Mouse (Mus musculus) ES-Bruce4 (cell line): ENCODE measurements at regions not wholly inside any gene's neighbourhood (a gene's known extent, or its start where the extent isn't known, plus 50 kb on each side); places are given as distances from the start of the nearest gene placed in this dataset.

ENCODE experiments used
- H3K27ac ChIP-seq: 2 replicates; pipeline ENCODE4 v1.5.1; 2012; ENCODE audit warnings: low read length, inconsistent platforms; ENCODE audit not compliant: insufficient read depth
- H3K27me3 ChIP-seq: 2 replicates; pipeline ENCODE4 v1.6.1; 2012; ENCODE audit warnings: mild to moderate bottlenecking, low read length, inconsistent platforms; ENCODE audit not compliant: control insufficient read depth, poor library complexity, insufficient read depth, severe bottlenecking
- H3K36me3 ChIP-seq: 2 replicates; pipeline ENCODE4 v1.6.1; 2012; ENCODE audit warnings: inconsistent platforms, mild to moderate bottlenecking, low read length, moderate library complexity; ENCODE audit not compliant: control insufficient read depth, poor library complexity, insufficient read depth, severe bottlenecking
- H3K4me1 ChIP-seq: one replicate; pipeline ENCODE4 v1.8.1; 2011; ENCODE audit warnings: low read length; ENCODE audit not compliant: control insufficient read depth, insufficient read depth
- H3K4me3 ChIP-seq: 2 replicates; pipeline ENCODE4 v1.5.1; 2011; ENCODE audit warnings: low read depth, mild to moderate bottlenecking, low read length
- H3K9ac ChIP-seq: 2 replicates; pipeline ENCODE4 v1.6.1; 2012; ENCODE audit warnings: low read depth, mild to moderate bottlenecking, inconsistent platforms; ENCODE audit not compliant: poor library complexity, severe bottlenecking
- H3K9me3 ChIP-seq: replicated peaks from 2 replicates; pipeline ENCODE4 v1.6.1; 2012; ENCODE audit warnings: mild to moderate bottlenecking, low read length, inconsistent platforms; ENCODE audit not compliant: control insufficient read depth, poor library complexity, insufficient read depth, severe bottlenecking
- CTCF ChIP-seq: IDR thresholded peaks from one replicate; pipeline ENCODE4 v1.8.1; 2011; ENCODE audit warnings: low read depth, low read length
- EP300 ChIP-seq: IDR thresholded peaks from 2 replicates; pipeline ENCODE4 v1.6.1; 2011; ENCODE audit warnings: low read depth, low read length; ENCODE audit not compliant: insufficient read depth
- POLR2A ChIP-seq: IDR thresholded peaks from one replicate; pipeline ENCODE4 v1.8.1; 2011; ENCODE audit warnings: low read length; ENCODE audit not compliant: insufficient read depth

DNA sequence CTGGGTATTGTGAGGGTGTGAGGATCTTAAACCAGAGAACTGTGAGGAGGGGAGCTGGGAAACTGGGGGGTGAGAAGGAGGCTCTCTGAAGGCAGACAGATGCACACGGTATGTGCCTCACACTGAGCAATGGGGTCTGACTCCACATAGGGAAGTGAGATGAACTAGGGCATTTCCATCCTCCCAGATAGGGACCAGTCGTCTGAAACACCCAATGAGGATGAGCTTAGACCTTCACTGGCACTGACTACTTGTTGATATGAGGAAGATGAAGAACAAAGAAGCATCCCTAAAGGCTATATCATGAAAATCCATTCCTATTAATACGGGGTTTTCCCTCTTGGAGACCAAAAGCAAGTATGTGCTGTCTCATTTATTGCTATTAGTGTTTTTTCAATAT, 115.3 kb downstream of the Cxcl12 start:
- Histone ChIP-seq H3K9me3 (no peaks in the 10 kb centered on the region), H3K9ac (no peak overlapping the region), H3K4me1 (no peaks in the 10 kb centered on the region), H3K36me3 (no peaks in the 10 kb centered on the region), H3K4me3 (no peak overlapping the region), H3K27me3 (no peaks in the 10 kb centered on the region), H3K27ac (no peak overlapping the region)
- TF ChIP-seq POLR2A (no peak), EP300 (no peak), CTCF (no peak)

DNA sequence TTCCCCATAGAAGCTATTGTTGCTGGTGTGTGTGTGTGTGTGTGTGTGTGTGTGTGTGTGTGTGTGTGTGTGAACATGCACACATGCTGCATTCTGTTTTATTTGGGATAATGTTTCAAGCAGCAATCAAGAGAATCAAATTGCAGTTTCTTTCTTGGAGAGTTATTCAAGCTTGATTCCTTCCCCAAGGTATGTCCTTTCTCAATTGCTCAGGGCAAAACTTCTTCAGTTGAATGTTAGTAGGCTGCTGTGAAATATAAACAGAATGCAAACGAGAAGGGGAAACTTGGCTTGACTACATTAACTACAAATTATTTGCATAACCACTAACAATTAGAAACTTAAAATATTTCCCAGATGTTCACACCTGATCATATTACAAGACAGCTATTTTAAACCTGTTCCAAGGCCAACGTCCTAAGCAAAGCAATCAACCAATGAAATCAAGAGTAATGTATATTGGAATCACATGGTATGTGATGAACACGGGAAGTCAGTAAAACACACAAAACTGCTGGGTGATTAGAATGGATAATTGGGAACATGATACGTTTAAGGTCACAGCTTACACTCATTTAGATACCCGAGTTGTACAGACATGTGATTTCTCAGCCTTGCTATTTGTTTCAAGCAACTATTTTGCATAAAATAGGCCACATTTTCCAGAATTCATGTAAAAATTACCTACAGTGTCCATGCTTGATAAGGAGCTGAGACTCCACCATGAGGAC, 116.2 kb downstream of the Cxcl12 start:
- no peaks in the 10 kb centered on the region for H3K27me3 ChIP-seq
- no peak overlapping the region for H3K4me3 ChIP-seq
- H3K27ac ChIP-seq, result no peak overlapping the region
- no peak overlapping the region for H3K9ac ChIP-seq
- no peaks in the 10 kb centered on the region for H3K36me3 ChIP-seq
- TF ChIP-seq POLR2A, result no peak
- no peaks in the 10 kb centered on the region for H3K4me1 ChIP-seq
- H3K9me3 ChIP-seq, result no peaks in the 10 kb centered on the region

DNA sequence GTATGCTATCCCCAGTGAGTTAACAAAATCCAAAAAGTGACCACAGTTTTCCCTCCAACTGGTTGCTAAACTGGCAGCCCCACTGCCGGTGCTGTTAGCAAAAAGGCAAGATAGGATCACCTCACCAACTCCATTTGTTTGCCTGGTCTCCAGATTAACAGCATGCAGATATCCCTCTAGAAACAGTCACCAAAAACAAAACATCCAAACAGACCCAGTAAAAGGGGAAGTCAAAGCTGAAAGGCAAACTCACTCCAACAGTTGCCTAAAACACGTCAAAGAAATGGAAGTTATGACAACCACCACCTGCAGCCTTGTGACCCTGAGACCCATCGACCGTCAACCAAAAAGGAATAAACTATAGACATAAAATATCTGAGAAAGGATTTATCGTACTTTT, 119.1 kb downstream of the Cxcl12 start:
- Histone ChIP-seq H3K4me3 (no peak overlapping the region), H3K36me3 (no peaks in the 10 kb centered on the region), H3K9ac (no peak overlapping the region), H3K4me1 (no peaks in the 10 kb centered on the region), H3K9me3 (no peaks in the 10 kb centered on the region), H3K27ac (no peak overlapping the region), H3K27me3 (no peaks in the 10 kb centered on the region)
- no peak for TF ChIP-seq CTCF
- no peak for TF ChIP-seq EP300
- TF ChIP-seq POLR2A, result no peak

DNA sequence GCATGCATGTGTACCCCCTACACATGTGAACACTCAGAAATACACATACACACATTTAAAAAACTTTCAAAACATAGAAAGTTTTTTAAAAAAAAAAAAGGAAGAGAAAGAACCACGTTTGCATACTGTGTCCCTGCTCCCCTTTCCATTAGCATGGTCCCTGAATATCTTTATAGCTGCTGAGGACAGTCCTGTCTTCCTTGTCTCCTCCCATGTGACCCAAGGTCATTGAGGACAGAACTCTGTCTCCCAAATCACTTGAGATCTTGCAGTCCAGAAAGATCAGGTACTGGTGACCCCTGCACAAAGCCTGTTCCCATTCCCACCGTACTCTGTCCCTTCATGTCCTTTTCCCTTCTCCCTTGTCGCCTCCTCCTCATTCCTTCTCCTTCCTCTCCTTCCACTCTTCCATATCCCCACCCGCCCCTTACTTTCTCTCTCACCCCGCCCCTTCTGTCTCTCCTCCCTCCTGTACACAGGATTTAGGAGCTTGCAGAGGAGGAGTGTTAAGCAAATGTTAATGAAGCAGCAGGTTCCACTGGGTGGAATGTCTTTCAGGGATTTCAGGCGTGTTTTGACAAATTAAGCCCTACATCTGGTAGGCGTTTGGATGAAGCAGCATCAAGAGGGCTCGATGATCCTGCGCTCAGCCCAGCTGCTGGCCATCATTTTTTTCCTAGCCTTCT, 125.6 kb downstream of the Cxcl12 start:
- H3K4me1 ChIP-seq, result no peaks in the 10 kb centered on the region

DNA sequence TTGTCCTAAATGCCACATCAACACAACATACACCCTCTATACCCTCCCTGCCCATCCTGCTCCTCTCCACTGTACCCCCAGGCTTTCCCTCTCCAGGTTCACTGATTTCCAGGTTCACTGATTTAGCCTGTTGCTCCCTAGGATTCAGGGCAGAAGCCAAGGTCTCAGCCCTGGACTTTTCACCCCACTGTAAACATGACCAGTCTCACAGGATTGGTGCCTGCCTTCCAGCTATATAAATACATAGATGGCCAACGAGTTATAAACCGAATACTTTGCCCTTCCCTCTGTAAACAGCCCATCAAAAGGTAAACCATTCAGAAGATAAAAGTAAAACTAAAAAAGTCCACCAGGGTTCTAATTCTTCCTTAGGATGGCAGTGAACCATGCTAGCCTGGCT, 129.6 kb downstream of the Cxcl12 start:
- H3K9ac ChIP-seq, result no peak overlapping the region
- no peak overlapping the region for H3K27ac ChIP-seq
- H3K36me3 ChIP-seq, result no peaks in the 10 kb centered on the region
- no peaks in the 10 kb centered on the region for H3K9me3 ChIP-seq
- no peak overlapping the region for H3K4me3 ChIP-seq
- H3K4me1 ChIP-seq, result no peaks in the 10 kb centered on the region
- H3K27me3 ChIP-seq, result no peaks in the 10 kb centered on the region
- TF ChIP-seq EP300 (no peak), POLR2A (no peak), CTCF (no peak)

More for the DNA sequence above, 125.6 kb downstream of the Cxcl12 start:
- Histone ChIP-seq H3K36me3 (no peaks in the 10 kb centered on the region), H3K4me3 (no peak overlapping the region), H3K9me3 (no peaks in the 10 kb centered on the region), H3K27ac (no peak overlapping the region), H3K27me3 (no peaks in the 10 kb centered on the region), H3K9ac (no peak overlapping the region)
- TF ChIP-seq POLR2A (no peak), CTCF (no peak), EP300 (no peak)

DNA sequence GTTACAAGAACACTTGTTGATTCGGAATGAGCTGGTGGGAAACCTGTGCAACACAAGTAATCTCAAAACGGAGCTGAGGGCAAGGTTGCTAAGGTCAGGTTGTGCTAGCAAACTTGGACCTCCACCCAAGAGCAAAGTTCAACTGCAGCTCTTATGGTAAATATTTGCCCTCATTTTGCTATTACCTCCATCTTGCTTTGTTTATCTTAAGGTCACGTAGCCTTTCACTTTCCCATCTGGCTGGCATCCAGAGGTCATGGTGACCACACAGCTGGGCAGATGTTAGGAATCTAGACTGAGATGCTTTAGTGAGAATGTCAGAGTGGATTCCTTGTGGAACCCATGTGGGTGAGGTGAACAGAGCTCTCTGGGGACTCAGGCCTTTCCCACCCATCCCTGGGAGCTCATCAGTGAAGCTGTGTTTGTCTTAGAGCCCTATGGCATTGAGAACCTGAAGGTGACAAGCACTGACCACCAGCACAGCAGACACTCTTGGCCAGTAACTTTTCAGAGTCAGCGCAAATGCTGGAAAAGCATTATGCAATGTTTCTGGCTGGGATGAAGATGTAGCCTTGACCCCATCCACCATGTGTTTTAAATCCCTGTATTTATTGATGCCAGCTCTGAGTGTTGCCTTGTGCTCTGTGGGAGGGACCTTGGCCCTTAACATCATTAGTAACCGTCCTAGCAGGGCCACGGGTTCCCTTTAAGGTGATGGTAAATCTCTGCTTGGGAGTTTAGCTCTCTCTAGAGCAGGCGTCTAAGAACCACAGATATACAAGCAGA, 131.4 kb downstream of the Cxcl12 start:
- no peaks in the 10 kb centered on the region for H3K9me3 ChIP-seq
- no peaks in the 10 kb centered on the region for H3K4me1 ChIP-seq
- H3K27ac ChIP-seq, result no peak overlapping the region
- no peak overlapping the region for H3K9ac ChIP-seq
- TF ChIP-seq POLR2A (no peak), CTCF (no peak), EP300 (no peak)
- H3K27me3 ChIP-seq, result no peaks in the 10 kb centered on the region
- no peaks in the 10 kb centered on the region for H3K36me3 ChIP-seq
- H3K4me3 ChIP-seq, result no peak overlapping the region
